Mouse (Mus musculus): ENCODE data around the gene Dusp18. TPM values are rescaled to one million over a fixed set of nuclear protein-coding genes. Genes with fewer than 3 reads are reported as not detected.
A peak's percentile ranks its signal among the peaks of the same experiment; 100 is the strongest.

Dusp18 gene
- 13.3 and 16.3 TPM in 2 replicates for polyA plus RNA-seq (2012; rRNA removed)

DNA sequence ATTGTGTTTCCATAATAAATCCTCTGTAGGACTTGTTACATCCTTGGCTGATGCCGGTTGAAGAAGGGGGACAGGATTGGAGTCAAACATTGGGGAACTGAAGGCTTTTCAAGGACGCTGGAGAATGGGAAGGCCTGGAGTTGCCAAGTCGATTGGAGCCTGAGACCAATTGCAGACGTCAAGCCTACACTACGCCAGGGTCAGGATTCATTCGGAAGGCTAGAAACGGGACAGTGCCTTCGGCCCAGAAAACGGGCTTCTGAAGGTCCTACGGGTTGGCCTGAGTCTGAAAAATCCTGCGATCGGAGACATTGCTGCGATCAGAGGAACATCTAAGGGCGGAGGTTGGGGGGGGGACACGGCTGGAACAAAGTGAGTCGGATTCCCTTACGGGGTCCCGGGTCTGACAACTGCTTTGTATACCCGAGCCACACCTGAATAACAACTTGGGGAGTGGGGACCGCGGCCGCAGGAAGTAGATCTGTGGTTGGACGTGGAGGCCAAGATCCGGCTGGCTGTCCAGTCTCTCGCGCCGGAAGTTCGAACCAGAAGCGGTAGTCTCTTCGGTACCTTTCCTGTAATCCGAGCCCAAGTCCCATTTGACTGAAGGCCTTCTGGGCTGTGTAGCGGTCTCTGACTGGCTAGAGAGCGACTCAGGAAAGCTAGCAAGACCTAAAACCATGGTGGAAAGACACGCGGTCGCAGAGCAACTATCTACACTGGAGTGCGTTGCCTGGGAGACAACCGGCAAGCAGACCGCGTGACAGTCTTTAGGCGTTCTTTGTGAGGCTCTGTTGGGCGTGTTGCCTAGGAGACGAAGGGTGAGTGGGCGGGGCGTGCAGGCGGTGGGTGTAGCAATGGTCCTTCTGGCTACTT lies at the start of gene Dusp18, which contains the start of gene 4921536K21Rik:
Gene Dusp18 (plus strand): TSS at position 835 of the 876 bp plus-strand sequence.
Gene 4921536K21Rik (minus strand): TSS at position 693 of the 876 bp plus-strand sequence.
- peak; percentile 92 for DNase-seq
- TF ChIP-seq CTCF (IDR thresholded peaks at IDR 0.05; ENCODE audit: insufficient read depth, low read length) (no peak), POLR2A (IDR thresholded peaks at IDR 0.05; ENCODE audit: borderline replicate concordance, extremely low read depth, low read depth, low read length) (peak; percentile 60; the same call in 1 of the 2 replicates)
- peak within 1 kb of the TSS; percentile 68 for H3K4me3 ChIP-seq (replicated peaks; ENCODE audit: extremely low read depth, low read depth, low read length)
- 8% methylated on average over 46 of the region's 46 CpGs for WGBS
- no peaks in the 10 kb centered on the region for H3K4me1 ChIP-seq (ENCODE audit: control insufficient read depth, insufficient read depth, low read length)

DNA sequence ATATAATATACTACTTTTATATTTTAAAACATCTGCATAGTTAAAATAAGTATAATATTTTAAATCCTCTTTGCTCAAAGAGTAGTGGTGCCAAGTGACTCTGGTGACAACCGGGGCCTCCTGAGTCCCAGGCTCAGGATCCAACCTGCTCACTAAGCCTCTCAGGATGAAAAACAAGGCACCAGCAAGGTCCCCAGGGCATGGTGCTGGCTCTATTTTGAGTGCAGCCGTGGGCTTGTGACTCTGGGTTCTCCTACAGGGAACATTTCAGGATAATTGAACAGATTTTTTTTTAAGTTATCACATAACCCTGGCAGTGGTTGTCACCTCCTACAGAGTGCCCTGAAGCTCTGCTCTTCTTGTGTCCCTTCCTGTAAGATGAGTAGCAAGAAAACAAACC lies 48.7 kb upstream of the Dusp18 start:
- TF ChIP-seq POLR2A (IDR thresholded peaks at IDR 0.05; ENCODE audit: borderline replicate concordance, extremely low read depth, low read depth, low read length) (no peak), CTCF (IDR thresholded peaks at IDR 0.05; ENCODE audit: insufficient read depth, low read length) (no peak)
- Histone ChIP-seq H3K4me1 (ENCODE audit: control insufficient read depth, insufficient read depth, low read length) (no peaks in the 10 kb centered on the region), H3K4me3 (replicated peaks; ENCODE audit: extremely low read depth, low read depth, low read length) (no peak overlapping the region)
- whole genome bisulfite sequencing: 63% methylated on average over 2 of the region's 2 CpGs
- DNase-seq: no peak

DNA sequence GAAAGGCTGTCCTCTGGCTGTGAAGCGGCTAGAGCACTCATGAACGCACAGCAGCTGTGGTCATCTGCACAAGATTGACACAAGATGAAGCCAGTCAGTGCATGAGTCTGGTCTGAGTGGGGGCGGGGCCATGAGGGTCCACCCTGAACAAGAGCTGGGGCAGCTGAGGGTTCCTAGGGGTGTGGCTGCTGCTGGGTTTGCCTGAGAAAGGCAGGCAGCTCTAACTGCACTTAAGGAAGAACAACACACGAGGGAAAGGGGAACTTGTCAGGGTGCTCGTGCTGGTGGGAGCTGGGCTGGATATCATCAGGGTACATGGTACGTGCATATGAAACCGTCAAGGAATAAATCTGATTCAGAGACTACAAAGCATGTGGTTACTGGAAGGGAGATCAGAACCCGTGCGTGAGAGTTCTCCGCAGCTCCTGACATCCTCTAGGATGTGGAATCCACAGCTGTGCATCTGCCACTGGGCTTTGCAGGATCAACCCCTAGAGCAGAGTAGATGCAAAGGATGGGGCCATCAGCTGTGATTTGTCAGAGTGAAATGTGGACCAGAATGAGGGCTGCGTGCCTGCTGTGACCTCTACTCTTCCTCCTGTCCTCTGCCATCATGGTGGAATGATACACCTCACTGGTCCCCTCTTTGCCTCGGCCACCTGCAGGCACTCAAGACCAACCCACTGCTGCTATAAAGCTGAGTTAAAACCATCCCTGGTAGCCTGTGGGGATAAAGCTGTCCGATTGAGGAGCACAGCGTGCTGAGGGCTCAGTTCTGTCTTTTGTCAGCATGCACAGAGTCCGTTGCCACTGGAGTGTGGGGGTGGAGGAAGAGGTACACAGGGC lies 45.3 kb upstream of the Dusp18 start:
- no peak for DNase-seq
- H3K4me1 ChIP-seq (ENCODE audit: control insufficient read depth, insufficient read depth, low read length): no peaks in the 10 kb centered on the region
- no peak for TF ChIP-seq POLR2A (IDR thresholded peaks at IDR 0.05; ENCODE audit: borderline replicate concordance, extremely low read depth, low read depth, low read length)
- TF ChIP-seq CTCF (IDR thresholded peaks at IDR 0.05; ENCODE audit: insufficient read depth, low read length): no peak
- 76% methylated on average over 15 of the region's 15 CpGs for WGBS
- H3K4me3 ChIP-seq (replicated peaks; ENCODE audit: extremely low read depth, low read depth, low read length): no peak overlapping the region

DNA sequence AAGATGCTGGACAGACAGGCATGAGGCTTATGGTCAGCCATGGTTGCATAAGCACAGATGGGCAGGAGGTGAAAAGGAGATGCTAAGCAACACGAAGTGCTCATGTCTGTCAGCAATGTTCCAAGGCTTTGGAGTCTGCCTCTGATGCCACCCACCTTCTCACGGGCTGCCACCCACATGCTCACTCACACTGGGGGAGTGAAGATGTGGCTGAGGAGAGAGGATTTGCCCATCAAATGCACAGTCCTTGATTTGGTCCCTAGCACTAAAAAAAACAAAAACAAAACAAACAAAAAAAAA lies 44.8 kb upstream of the Dusp18 start:
- 75% methylated on average over 2 of the region's 2 CpGs for WGBS
- no peak overlapping the region for H3K4me3 ChIP-seq (replicated peaks; ENCODE audit: extremely low read depth, low read depth, low read length)
- H3K4me1 ChIP-seq (ENCODE audit: control insufficient read depth, insufficient read depth, low read length): no peaks in the 10 kb centered on the region
- TF ChIP-seq CTCF (IDR thresholded peaks at IDR 0.05; ENCODE audit: insufficient read depth, low read length) (no peak), POLR2A (IDR thresholded peaks at IDR 0.05; ENCODE audit: borderline replicate concordance, extremely low read depth, low read depth, low read length) (no peak)
- DNase-seq: no peak

DNA sequence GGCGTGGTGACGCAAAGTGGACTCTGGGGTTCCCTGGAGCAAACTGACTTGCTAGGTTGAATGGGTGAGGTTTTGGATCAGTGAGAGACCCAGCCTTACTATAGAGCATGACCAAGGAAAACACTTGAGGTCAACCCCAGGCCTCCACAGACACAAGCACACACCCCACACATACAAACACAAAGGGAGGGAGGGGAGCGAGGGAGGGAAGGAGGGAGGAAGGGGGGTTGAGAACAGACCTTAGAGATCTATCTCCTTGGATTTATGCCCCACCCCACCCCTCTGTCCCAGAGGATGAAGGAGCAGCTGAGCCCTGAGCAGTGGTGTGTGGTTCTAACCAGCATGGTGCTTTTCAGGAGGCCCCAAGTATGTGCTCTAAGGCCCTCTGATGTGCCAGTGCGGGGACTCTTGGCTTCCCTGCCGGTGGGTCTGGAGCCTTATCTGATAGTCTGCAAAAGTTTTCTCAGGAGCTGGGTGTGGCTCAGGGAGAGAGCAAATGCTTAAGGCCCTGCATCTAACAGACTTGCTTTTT lies 44.2 kb upstream of the Dusp18 start:
- no peak for DNase-seq
- Histone ChIP-seq H3K4me3 (replicated peaks; ENCODE audit: extremely low read depth, low read depth, low read length) (no peak overlapping the region), H3K4me1 (ENCODE audit: control insufficient read depth, insufficient read depth, low read length) (no peaks in the 10 kb centered on the region)
- 60% methylated on average over 5 of the region's 5 CpGs for WGBS
- no peak for TF ChIP-seq POLR2A (IDR thresholded peaks at IDR 0.05; ENCODE audit: borderline replicate concordance, extremely low read depth, low read depth, low read length)
- TF ChIP-seq CTCF (IDR thresholded peaks at IDR 0.05; ENCODE audit: insufficient read depth, low read length): no peak

DNA sequence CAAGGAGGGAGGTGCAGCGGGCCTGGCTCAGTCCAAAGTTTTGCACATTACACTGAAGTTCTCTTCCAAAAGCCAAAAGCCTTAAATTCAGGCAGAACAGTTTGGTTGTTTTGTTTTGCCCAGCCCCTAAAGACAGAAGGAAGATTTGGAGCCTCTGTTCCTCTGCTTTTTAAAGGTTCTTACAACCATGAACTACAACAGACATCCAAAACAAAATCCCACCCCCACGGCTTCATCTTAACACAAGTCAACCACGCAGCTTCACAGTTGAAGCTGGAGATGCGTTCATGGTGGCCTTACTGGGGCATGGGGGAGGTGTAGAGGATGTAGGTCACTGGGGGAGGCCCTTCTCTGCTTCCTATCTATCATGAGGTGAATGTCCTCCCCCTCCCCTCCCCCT lies 43.2 kb upstream of the Dusp18 start:
- DNase-seq: no peak
- WGBS: 71% methylated on average over 4 of the region's 4 CpGs
- H3K4me3 ChIP-seq (replicated peaks; ENCODE audit: extremely low read depth, low read depth, low read length): no peak overlapping the region
- H3K4me1 ChIP-seq (ENCODE audit: control insufficient read depth, insufficient read depth, low read length): no peaks in the 10 kb centered on the region
- no peak for TF ChIP-seq CTCF (IDR thresholded peaks at IDR 0.05; ENCODE audit: insufficient read depth, low read length)

GRCm38 (mm10) chr11:3853031-3853430 lies 42.0 kb upstream of the Dusp18 start:
- 94% methylated on average over 10 of the region's 10 CpGs for WGBS
- no peaks in the 10 kb centered on the region for H3K4me1 ChIP-seq (ENCODE audit: control insufficient read depth, insufficient read depth, low read length)
- DNase-seq: no peak
- TF ChIP-seq POLR2A (IDR thresholded peaks at IDR 0.05; ENCODE audit: borderline replicate concordance, extremely low read depth, low read depth, low read length) (no peak), CTCF (IDR thresholded peaks at IDR 0.05; ENCODE audit: insufficient read depth, low read length) (no peak)
- no peak overlapping the region for H3K4me3 ChIP-seq (replicated peaks; ENCODE audit: extremely low read depth, low read depth, low read length)

DNA sequence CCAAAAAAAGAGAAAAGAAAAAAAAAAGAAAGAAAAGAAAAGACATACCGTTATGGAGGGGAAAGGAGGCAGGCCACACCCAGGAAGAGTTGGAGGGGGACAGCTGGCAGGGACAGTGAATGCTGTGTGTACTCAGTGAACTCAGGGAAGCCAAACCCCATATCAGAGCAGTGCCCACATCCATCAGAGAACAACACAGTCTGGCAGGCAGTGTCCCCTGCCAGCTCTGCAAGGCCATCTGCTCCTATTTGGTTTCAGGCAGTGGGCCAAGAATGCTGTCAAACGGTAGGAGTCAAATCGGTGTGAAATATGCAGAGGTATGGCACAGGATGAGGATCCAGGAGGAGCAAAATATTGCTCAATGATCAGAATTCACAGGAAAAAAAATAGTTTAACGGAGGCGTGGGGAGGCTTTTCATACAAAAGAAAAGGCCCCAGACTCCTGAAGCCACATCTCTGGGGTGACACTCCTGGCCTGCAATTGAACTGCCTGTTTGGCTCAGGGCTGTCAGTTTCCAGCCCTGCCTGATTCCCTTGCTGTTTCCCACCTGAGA lies 41.5 kb upstream of the Dusp18 start:
- WGBS: 35% methylated on average over 5 of the region's 5 CpGs
- TF ChIP-seq CTCF (IDR thresholded peaks at IDR 0.05; ENCODE audit: insufficient read depth, low read length) (no peak), POLR2A (IDR thresholded peaks at IDR 0.05; ENCODE audit: borderline replicate concordance, extremely low read depth, low read depth, low read length) (no peak)
- Histone ChIP-seq H3K4me3 (replicated peaks; ENCODE audit: extremely low read depth, low read depth, low read length) (no peak overlapping the region), H3K4me1 (ENCODE audit: control insufficient read depth, insufficient read depth, low read length) (no peaks in the 10 kb centered on the region)
- no peak for DNase-seq

DNA sequence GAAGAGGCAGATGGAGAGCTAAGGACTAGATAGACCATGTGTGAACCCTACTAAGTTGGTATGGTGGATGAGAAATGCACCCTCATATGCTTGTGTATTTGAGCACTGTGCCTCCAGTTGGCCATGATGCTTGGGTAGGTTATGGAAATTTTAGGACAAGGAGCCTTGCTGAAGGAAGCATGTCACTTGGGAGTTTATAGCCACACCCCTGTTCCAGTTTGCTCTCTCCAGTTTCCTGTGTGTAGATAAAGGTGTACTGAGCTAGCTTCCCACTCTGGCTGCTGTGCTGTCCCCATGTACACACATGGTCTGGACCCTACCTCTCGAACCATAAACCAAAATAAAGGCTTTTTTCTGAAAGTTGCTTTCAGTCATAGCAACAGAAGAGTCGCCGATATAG lies 40.9 kb upstream of the Dusp18 start:
- DNase-seq: no peak
- no peak for TF ChIP-seq CTCF (IDR thresholded peaks at IDR 0.05; ENCODE audit: insufficient read depth, low read length)
- no peak for TF ChIP-seq POLR2A (IDR thresholded peaks at IDR 0.05; ENCODE audit: borderline replicate concordance, extremely low read depth, low read depth, low read length)
- 88% methylated on average over 3 of the region's 3 CpGs for WGBS
- Histone ChIP-seq H3K4me3 (replicated peaks; ENCODE audit: extremely low read depth, low read depth, low read length) (no peak overlapping the region), H3K4me1 (ENCODE audit: control insufficient read depth, insufficient read depth, low read length) (no peaks in the 10 kb centered on the region)
